Mouse (Mus musculus): ENCODE measurements around the gene Ephb3. TPM values are rescaled to one million over a fixed set of nuclear protein-coding genes. Genes with fewer than 3 reads are reported as not detected.

The Ephb3 gene
- polyA plus RNA-seq, 1 experiment from 2014 or later, result 10.3 TPM

DNA sequence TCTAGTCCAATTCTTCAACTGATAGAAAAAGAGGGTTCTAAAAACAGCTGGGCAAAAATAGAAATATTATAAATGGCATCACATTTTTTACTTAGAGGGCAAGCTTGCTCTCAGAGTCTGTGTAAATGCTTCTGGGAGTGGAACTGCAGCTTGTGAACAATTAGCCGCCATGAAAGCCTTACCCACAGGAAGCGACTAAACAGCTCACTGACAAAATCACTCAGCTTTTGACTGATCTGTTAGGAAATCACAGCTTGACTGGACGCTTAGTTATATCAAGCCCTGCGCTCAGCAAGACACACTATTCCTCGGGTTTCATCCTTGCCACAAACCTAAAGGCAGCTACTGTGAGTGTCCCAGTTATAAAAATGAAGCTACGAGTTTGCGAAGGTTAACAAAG is 17.0 kb upstream of the Ephb3 start:
- WGBS, result 52% methylated on average over 7 of the region's 7 CpGs
- no peaks in the 10 kb centered on the region for H3K27me3 ChIP-seq (ENCODE audit: control insufficient read depth, insufficient read depth, low read length)
- no peak for ATAC-seq (ENCODE audit: low FRiP score)
- no peak overlapping the region for H3K4me2 ChIP-seq (replicated peaks; ENCODE audit: low read depth, low read length)
- H3K9ac ChIP-seq (ENCODE audit: low read depth, low read length), result no peak overlapping the region
- H3K9me3 ChIP-seq (ENCODE audit: control insufficient read depth, low read length), result no peaks in the 10 kb centered on the region
- H3K4me3 ChIP-seq (ENCODE audit: low read depth, low read length), result no peak overlapping the region
- no peaks in the 10 kb centered on the region for H3K4me1 ChIP-seq (replicated peaks; ENCODE audit: control insufficient read depth, insufficient read depth, low read length)
- no peak for DNase-seq (ENCODE audit: low spot score)
- no peak overlapping the region for H3K27ac ChIP-seq (ENCODE audit: low read depth, low read length)
- no peaks in the 10 kb centered on the region for H3K36me3 ChIP-seq (ENCODE audit: control insufficient read depth, insufficient read depth, low read length)

DNA sequence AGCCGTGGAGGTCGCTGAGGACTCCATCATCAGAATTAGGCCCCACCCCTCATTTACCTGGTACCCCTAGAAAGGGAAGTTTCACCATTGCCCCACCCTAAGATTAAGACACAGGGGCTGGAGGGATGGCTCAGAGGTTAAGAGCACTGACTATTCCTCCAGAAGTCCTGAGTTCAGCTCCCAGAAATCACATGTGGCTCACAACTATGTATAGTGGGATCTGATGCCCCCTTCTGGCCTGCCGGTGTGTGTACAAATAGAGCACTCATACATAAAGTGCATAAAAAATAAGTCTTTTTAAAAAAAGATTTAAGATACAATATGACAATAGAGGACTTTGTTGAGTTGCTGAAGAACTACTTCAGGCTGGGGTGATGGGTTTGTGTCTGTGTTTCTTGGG is 16.2 kb upstream of the Ephb3 start:
- H3K27ac ChIP-seq (ENCODE audit: low read depth, low read length), result no peak overlapping the region
- DNase-seq (ENCODE audit: low spot score), result no peak
- H3K27me3 ChIP-seq (ENCODE audit: control insufficient read depth, insufficient read depth, low read length), result no peaks in the 10 kb centered on the region
- no peak overlapping the region for H3K4me3 ChIP-seq (ENCODE audit: low read depth, low read length)
- H3K9me3 ChIP-seq (ENCODE audit: control insufficient read depth, low read length), result no peaks in the 10 kb centered on the region
- no peaks in the 10 kb centered on the region for H3K36me3 ChIP-seq (ENCODE audit: control insufficient read depth, insufficient read depth, low read length)
- no peaks in the 10 kb centered on the region for H3K4me1 ChIP-seq (replicated peaks; ENCODE audit: control insufficient read depth, insufficient read depth, low read length)
- H3K4me2 ChIP-seq (replicated peaks; ENCODE audit: low read depth, low read length), result no peak overlapping the region
- no peak for ATAC-seq (ENCODE audit: low FRiP score)
- H3K9ac ChIP-seq (ENCODE audit: low read depth, low read length), result no peak overlapping the region
- WGBS, result 78% methylated on average over 3 of the region's 3 CpGs

DNA sequence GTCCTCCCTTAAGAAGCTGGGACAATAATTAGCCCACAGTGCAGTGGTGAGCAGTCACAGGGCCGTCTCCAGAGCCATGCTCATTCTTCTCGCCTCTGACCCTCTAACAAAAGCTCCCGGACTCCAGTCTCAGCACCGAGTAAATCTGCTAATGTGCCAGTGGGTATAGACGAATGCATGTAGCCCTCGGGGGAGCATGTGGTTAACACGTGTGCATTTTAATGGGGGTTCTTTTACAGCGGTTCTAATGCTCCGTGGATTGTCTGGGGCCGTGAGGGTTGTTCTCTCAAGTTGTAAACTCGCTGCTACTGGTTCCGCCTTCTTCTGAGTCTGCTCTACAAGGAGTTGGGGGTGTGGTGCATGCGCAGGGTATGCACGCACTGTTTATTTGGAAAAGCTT is 13.0 kb upstream of the Ephb3 start:
- H3K9ac ChIP-seq (ENCODE audit: low read depth, low read length), result no peak overlapping the region
- no peak overlapping the region for H3K4me3 ChIP-seq (ENCODE audit: low read depth, low read length)
- no peaks in the 10 kb centered on the region for H3K9me3 ChIP-seq (ENCODE audit: control insufficient read depth, low read length)
- H3K4me2 ChIP-seq (replicated peaks; ENCODE audit: low read depth, low read length), result no peak overlapping the region
- DNase-seq (ENCODE audit: low spot score) (no peak), ATAC-seq (ENCODE audit: low FRiP score) (no peak)
- H3K27ac ChIP-seq (ENCODE audit: low read depth, low read length), result no peak overlapping the region
- H3K27me3 ChIP-seq (ENCODE audit: control insufficient read depth, insufficient read depth, low read length), result no peaks in the 10 kb centered on the region
- no peaks in the 10 kb centered on the region for H3K4me1 ChIP-seq (replicated peaks; ENCODE audit: control insufficient read depth, insufficient read depth, low read length)
- no peaks in the 10 kb centered on the region for H3K36me3 ChIP-seq (ENCODE audit: control insufficient read depth, insufficient read depth, low read length)
- WGBS, result 66% methylated on average over 14 of the region's 14 CpGs

DNA sequence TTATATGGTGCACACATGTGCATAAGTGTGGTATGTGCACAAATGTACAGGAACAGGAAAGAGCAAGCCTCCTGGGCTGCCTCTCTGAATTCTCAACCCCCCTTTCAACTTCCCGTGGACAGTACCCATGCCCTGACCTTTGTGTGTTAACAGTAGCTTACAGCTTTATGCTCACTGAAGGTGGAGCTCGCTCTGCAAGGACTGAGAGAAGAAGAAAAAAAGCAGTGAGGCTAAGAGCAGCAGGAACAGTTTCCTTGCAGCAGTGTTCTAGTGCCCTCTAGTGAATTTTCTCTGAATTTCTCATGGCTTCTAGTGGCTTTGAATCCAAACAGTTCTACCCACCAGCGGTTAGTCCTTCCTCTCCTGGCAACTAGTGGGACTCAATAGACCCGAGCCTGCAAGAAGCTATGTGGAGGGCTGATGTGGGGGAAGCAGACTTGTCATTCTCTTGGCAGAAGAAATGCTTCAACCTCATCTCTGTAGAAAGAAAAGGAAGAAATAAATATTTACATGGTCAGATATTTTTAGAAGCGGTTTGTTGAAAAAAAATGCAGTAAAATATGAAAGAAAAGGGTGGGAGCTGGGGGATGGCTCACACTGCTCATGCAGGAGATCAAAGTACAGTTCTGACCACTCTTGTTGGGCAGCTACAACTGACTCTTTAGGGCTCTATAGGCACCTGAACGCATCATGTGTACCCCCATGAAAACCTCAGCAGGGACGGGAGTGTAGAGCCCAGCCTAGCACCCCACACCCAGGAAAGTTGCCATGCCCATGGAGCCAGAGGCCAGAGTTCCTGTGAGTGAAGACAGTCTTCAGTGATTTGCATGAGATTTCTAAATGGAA is 11.8 kb upstream of the Ephb3 start:
- Histone ChIP-seq H3K4me3 (ENCODE audit: low read depth, low read length) (no peak overlapping the region), H3K4me1 (replicated peaks; ENCODE audit: control insufficient read depth, insufficient read depth, low read length) (no peaks in the 10 kb centered on the region), H3K27me3 (ENCODE audit: control insufficient read depth, insufficient read depth, low read length) (no peaks in the 10 kb centered on the region), H3K4me2 (replicated peaks; ENCODE audit: low read depth, low read length) (no peak overlapping the region), H3K9me3 (ENCODE audit: control insufficient read depth, low read length) (no peaks in the 10 kb centered on the region), H3K36me3 (ENCODE audit: control insufficient read depth, insufficient read depth, low read length) (no peaks in the 10 kb centered on the region), H3K9ac (ENCODE audit: low read depth, low read length) (no peak overlapping the region), H3K27ac (ENCODE audit: low read depth, low read length) (no peak overlapping the region)
- DNase-seq (ENCODE audit: low spot score) (peak; percentile 77), ATAC-seq (ENCODE audit: low FRiP score) (peak; percentile 59; the same call in 1 of the 2 replicates)
- 43% methylated on average over 7 of the region's 7 CpGs for WGBS

DNA sequence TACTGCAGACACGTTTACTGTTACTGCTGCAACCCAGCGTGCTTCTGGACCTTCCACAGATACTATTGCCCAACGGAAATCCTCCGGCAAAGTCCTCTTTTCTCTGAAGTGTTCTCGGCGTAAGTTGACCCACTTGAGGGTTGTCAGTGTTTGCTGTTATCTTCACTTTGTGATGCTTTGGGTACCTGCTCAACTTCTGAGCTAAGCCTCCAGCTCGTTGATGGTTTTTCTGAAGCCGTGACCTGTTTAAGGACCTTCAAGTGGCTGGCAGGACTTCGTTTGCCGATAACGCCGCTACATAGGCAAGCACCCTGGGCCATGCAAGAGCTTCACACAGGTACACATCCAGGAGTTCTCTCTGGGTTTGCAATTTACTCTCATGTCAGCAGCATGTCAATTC is 10.4 kb upstream of the Ephb3 start:
- H3K4me2 ChIP-seq (replicated peaks; ENCODE audit: low read depth, low read length), result no peak overlapping the region
- no peaks in the 10 kb centered on the region for H3K27me3 ChIP-seq (ENCODE audit: control insufficient read depth, insufficient read depth, low read length)
- no peak overlapping the region for H3K27ac ChIP-seq (ENCODE audit: low read depth, low read length)
- ATAC-seq (ENCODE audit: low FRiP score) (no peak), DNase-seq (ENCODE audit: low spot score) (no peak)
- no peaks in the 10 kb centered on the region for H3K36me3 ChIP-seq (ENCODE audit: control insufficient read depth, insufficient read depth, low read length)
- no peaks in the 10 kb centered on the region for H3K4me1 ChIP-seq (replicated peaks; ENCODE audit: control insufficient read depth, insufficient read depth, low read length)
- no peak overlapping the region for H3K4me3 ChIP-seq (ENCODE audit: low read depth, low read length)
- H3K9me3 ChIP-seq (ENCODE audit: control insufficient read depth, low read length), result no peaks in the 10 kb centered on the region
- no peak overlapping the region for H3K9ac ChIP-seq (ENCODE audit: low read depth, low read length)
- 92% methylated on average over 12 of the region's 12 CpGs for WGBS

DNA sequence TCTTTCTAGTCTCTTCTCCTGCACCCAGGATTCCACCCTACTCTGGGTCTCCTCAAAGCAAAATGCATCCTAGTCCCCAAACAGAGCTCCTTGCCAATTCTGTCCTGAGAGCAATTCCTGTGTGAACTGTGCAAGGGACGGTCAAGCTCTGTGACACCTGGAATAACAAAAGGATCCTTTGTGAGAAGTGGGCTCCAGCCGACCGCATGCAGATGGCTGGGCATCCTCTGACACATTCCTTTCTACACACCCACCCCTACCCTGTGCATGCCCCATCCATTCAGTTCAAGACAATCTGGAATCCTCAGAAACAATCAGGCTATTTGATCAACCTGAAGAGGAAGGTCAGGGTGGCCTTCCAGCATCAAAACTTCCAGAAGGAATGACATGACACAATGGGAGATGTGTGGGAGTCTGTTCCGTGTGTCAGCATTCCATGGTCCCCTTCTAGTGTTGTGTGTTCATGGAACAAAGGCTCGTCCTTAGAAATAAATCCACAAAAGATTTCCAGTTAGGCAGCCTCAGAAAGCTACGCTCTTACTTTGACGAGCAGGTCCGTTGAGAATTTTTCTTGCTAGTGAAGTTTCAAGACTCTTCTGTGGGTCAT is 9.2 kb upstream of the Ephb3 start:
- ATAC-seq (ENCODE audit: low FRiP score) (no peak), DNase-seq (ENCODE audit: low spot score) (no peak)
- H3K27me3 ChIP-seq (ENCODE audit: control insufficient read depth, insufficient read depth, low read length), result no peaks in the 10 kb centered on the region
- H3K9me3 ChIP-seq (ENCODE audit: control insufficient read depth, low read length), result no peaks in the 10 kb centered on the region
- no peak overlapping the region for H3K4me3 ChIP-seq (ENCODE audit: low read depth, low read length)
- no peaks in the 10 kb centered on the region for H3K4me1 ChIP-seq (replicated peaks; ENCODE audit: control insufficient read depth, insufficient read depth, low read length)
- WGBS, result 49% methylated on average over 8 of the region's 8 CpGs
- H3K4me2 ChIP-seq (replicated peaks; ENCODE audit: low read depth, low read length), result no peak overlapping the region
- no peaks in the 10 kb centered on the region for H3K36me3 ChIP-seq (ENCODE audit: control insufficient read depth, insufficient read depth, low read length)
- no peak overlapping the region for H3K9ac ChIP-seq (ENCODE audit: low read depth, low read length)
- H3K27ac ChIP-seq (ENCODE audit: low read depth, low read length), result no peak overlapping the region

DNA sequence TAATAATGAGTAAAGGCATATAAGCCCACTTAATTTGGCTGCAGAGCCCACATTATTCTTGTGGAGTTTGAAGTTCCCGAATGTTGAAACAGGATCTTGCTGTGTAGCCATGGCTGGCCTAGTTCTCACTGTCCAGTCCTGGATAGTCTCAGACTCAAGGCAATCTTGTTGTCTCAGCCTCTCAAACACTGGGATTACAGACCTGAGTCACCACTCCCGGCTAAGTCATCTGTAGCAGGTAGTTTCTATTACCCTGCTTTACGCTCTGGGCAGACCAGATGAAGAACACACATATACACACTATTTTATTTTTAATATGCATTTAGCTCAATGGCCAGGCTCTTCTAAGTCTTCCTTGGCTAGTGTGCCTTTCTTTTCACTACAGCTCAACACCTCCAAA is 8.0 kb upstream of the Ephb3 start:
- no peaks in the 10 kb centered on the region for H3K36me3 ChIP-seq (ENCODE audit: control insufficient read depth, insufficient read depth, low read length)
- H3K27ac ChIP-seq (ENCODE audit: low read depth, low read length), result no peak overlapping the region
- no peaks in the 10 kb centered on the region for H3K9me3 ChIP-seq (ENCODE audit: control insufficient read depth, low read length)
- 89% methylated on average over 3 of the region's 3 CpGs for WGBS
- no peak overlapping the region for H3K4me3 ChIP-seq (ENCODE audit: low read depth, low read length)
- ATAC-seq (ENCODE audit: low FRiP score) (no peak), DNase-seq (ENCODE audit: low spot score) (no peak)
- no peak overlapping the region for H3K4me2 ChIP-seq (replicated peaks; ENCODE audit: low read depth, low read length)
- H3K27me3 ChIP-seq (ENCODE audit: control insufficient read depth, insufficient read depth, low read length), result no peaks in the 10 kb centered on the region
- no peaks in the 10 kb centered on the region for H3K4me1 ChIP-seq (replicated peaks; ENCODE audit: control insufficient read depth, insufficient read depth, low read length)
- no peak overlapping the region for H3K9ac ChIP-seq (ENCODE audit: low read depth, low read length)

DNA sequence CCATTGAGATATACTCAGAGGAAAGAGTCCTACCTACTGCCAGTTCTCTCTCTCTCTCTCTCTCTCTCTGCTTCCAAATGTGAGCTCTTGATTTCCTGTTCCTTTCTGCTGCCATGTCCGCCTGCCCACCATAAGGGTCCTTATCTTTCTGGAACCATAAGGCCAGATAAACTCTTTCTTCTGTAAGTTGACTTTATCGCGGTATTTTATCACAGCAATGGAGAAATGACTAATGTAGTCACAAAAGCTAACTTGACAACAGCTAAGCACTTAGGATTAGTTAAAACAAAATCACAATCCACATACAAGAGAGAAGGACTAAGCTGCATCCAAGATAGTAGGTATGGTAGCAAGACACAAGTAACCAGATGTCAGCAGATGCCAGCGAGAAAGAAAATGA is 7.0 kb upstream of the Ephb3 start:
- ATAC-seq (ENCODE audit: low FRiP score) (no peak), DNase-seq (ENCODE audit: low spot score) (no peak)
- H3K4me1 ChIP-seq (replicated peaks; ENCODE audit: control insufficient read depth, insufficient read depth, low read length), result no peaks in the 10 kb centered on the region
- H3K4me3 ChIP-seq (ENCODE audit: low read depth, low read length), result no peak overlapping the region
- no peaks in the 10 kb centered on the region for H3K9me3 ChIP-seq (ENCODE audit: control insufficient read depth, low read length)
- no peaks in the 10 kb centered on the region for H3K36me3 ChIP-seq (ENCODE audit: control insufficient read depth, insufficient read depth, low read length)
- H3K27ac ChIP-seq (ENCODE audit: low read depth, low read length), result no peak overlapping the region
- 94% methylated on average over 4 of the region's 4 CpGs for WGBS
- no peaks in the 10 kb centered on the region for H3K27me3 ChIP-seq (ENCODE audit: control insufficient read depth, insufficient read depth, low read length)
- H3K9ac ChIP-seq (ENCODE audit: low read depth, low read length), result no peak overlapping the region
- no peak overlapping the region for H3K4me2 ChIP-seq (replicated peaks; ENCODE audit: low read depth, low read length)

DNA sequence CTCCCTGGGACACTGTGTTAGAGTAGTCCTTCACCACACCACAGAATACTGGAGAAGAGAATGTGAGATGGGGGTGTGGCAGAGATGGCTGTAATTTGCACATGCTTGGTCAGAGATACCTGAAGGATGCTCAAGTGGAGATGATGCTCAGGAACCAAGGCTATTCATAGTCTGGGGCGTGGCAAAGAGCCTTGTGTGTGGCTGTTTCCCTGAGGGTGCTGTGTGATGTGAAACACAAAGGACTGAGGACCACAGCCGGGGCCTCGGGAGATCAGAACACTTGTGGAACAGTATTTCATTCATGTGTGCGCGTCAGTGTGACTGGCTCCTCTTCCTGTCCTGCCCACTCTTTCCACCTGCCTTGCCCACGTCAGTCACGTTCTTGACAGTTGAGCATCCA is 6.5 kb upstream of the Ephb3 start:
- Histone ChIP-seq H3K9me3 (ENCODE audit: control insufficient read depth, low read length) (no peaks in the 10 kb centered on the region), H3K36me3 (ENCODE audit: control insufficient read depth, insufficient read depth, low read length) (no peaks in the 10 kb centered on the region), H3K27me3 (ENCODE audit: control insufficient read depth, insufficient read depth, low read length) (no peaks in the 10 kb centered on the region), H3K4me1 (replicated peaks; ENCODE audit: control insufficient read depth, insufficient read depth, low read length) (no peaks in the 10 kb centered on the region), H3K27ac (ENCODE audit: low read depth, low read length) (no peak overlapping the region), H3K4me3 (ENCODE audit: low read depth, low read length) (no peak overlapping the region), H3K4me2 (replicated peaks; ENCODE audit: low read depth, low read length) (no peak overlapping the region), H3K9ac (ENCODE audit: low read depth, low read length) (no peak overlapping the region)
- WGBS, result 79% methylated on average over 7 of the region's 7 CpGs
- DNase-seq (ENCODE audit: low spot score) (no peak), ATAC-seq (ENCODE audit: low FRiP score) (no peak)

All from hindbrain, embryonic 11.5 days (tissue).